Mouse (Mus musculus) heart, embryonic 14.5 days (tissue): ENCODE measurements around the gene Arhgap42. TPM values are rescaled to one million over a fixed set of nuclear protein-coding genes. Genes with fewer than 3 reads are reported as not detected.
A peak's percentile ranks its signal among the peaks of the same experiment; 100 is the strongest.

ENCODE experiments used
- ATAC-seq: fragments of 200-750 bp; cut with Nextera tagmentation; 2 replicates; pipeline ENCODE4 v1.8.0; 2017; ENCODE audit warnings: low read depth, moderate TSS enrichment; ENCODE audit not compliant: insufficient number of reproducible peaks, insufficient read depth, low FRiP score
- H3K27ac ChIP-seq, 2 experiments: fragments of 200-500 bp in 1 of 2; fragments of 300-500 bp in 1 of 2; sonication (generic) in 1 of 2; replicated peaks in 1 of 2; 2 replicates each; pipeline ENCODE4 v1.5.1; 2012 to 2014; ENCODE audit warnings: low read depth in 2 of 2, low read length in 2 of 2, control low read depth in 1 of 2, mild to moderate bottlenecking in 1 of 2, mixed read lengths in 1 of 2; ENCODE audit not compliant: control insufficient read depth in 1 of 2, insufficient read depth in 1 of 2
- H3K27me3 ChIP-seq: fragments of 300-500 bp; sonication (generic); 2 replicates; pipeline ENCODE4 v1.6.1; 2014; ENCODE audit warnings: mild to moderate bottlenecking, low read length, control low read depth; ENCODE audit not compliant: control insufficient read depth, insufficient read depth
- H3K36me3 ChIP-seq: fragments of 300-500 bp; sonication (generic); 2 replicates; pipeline ENCODE4 v1.6.1; 2014; ENCODE audit warnings: mild to moderate bottlenecking, control low read depth, low read length, mixed read lengths; ENCODE audit not compliant: control insufficient read depth, insufficient read depth
- H3K4me1 ChIP-seq, 2 experiments: fragments of 200-500 bp in 1 of 2; fragments of 300-500 bp in 1 of 2; sonication (generic) in 1 of 2; 2 replicates each; pipeline ENCODE4 v1.6.1; 2012 to 2014; ENCODE audit warnings: low read length in 2 of 2, control low read depth in 1 of 2, mixed read lengths in 1 of 2; ENCODE audit not compliant: control insufficient read depth in 2 of 2, insufficient read depth in 2 of 2
- H3K4me2 ChIP-seq: fragments of 300-500 bp; sonication (generic); 2 replicates; pipeline ENCODE4 v1.6.1; 2014; ENCODE audit warnings: mild to moderate bottlenecking, low read length
- H3K4me3 ChIP-seq, 2 experiments: fragments of 200-500 bp in 1 of 2; fragments of 300-500 bp in 1 of 2; sonication (generic) in 1 of 2; 2 replicates each; pipeline ENCODE4 v1.5.1; 2012 to 2014; ENCODE audit warnings: low read length in 2 of 2, mild to moderate bottlenecking in 2 of 2, control low read depth in 1 of 2, low read depth in 1 of 2, moderate library complexity in 1 of 2; ENCODE audit not compliant: control insufficient read depth in 1 of 2, insufficient read depth in 1 of 2
- H3K9ac ChIP-seq: fragments of 300-500 bp; sonication (generic); 2 replicates; pipeline ENCODE4 v1.6.1; 2014; ENCODE audit warnings: mild to moderate bottlenecking, low read length
- H3K9me3 ChIP-seq: fragments of 300-500 bp; sonication (generic); 2 replicates; pipeline ENCODE4 v1.6.1; 2016; ENCODE audit warnings: low read length, control low read depth; ENCODE audit not compliant: control insufficient read depth
- WGBS: fragments of 180-500 bp; shearing (Covaris S2); extraction: QIAGEN DNeasy Blood & Tissue Kit; methylation state at CpG from one replicate; pipeline ENCODE4 v1.1.7; 2014; 5-methylcytosine and 5-hydroxymethylcytosine counted together
- polyA plus RNA-seq: library from polyadenylated mRNA; unstranded; fragments of >200 nt; fragmentation: Nextera tagmentation; extraction: Ambion mirVana; gene quantifications from 2 replicates; pipeline ENCODE4 v1.2.1, GENCODE M21; 2014

The Arhgap42 gene
- polyA plus RNA-seq, 1 experiment from 2014 or later = 14.8 TPM

- H3K4me1 ChIP-seq = no peaks in the 10 kb centered on the region; a peak in 1 of 4 replicates
- 89% methylated on average over 1 of the region's 1 CpGs for WGBS
- ATAC-seq = no peak
- H3K4me2 ChIP-seq = no peak overlapping the region
- H3K27me3 ChIP-seq = no peaks in the 10 kb centered on the region
- no peak overlapping the region for H3K27ac ChIP-seq
- H3K4me3 ChIP-seq = no peak overlapping the region
- no peak overlapping the region for H3K9ac ChIP-seq
- H3K36me3 ChIP-seq = no peaks in the 10 kb centered on the region
- no peaks in the 10 kb centered on the region for H3K9me3 ChIP-seq
Observed at GRCm38 (mm10) chr9:9190835-9191234, 48.1 kb downstream of the Arhgap42 start.

GRCm38 (mm10) chr9:9188167-9188566 lies 50.7 kb downstream of the Arhgap42 start:
- Histone ChIP-seq H3K4me1 (no peaks in the 10 kb centered on the region; a peak in 1 of 4 replicates), H3K36me3 (no peaks in the 10 kb centered on the region), H3K9me3 (no peaks in the 10 kb centered on the region), H3K9ac (no peak overlapping the region), H3K4me2 (no peak overlapping the region), H3K4me3 (no peak overlapping the region), H3K27ac (no peak overlapping the region), H3K27me3 (no peaks in the 10 kb centered on the region)
- no peak for ATAC-seq
- WGBS = 87% methylated on average over 3 of the region's 3 CpGs

GRCm38 (mm10) chr9:9177745-9178144 lies 61.2 kb downstream of the Arhgap42 start:
- no peaks in the 10 kb centered on the region for H3K4me1 ChIP-seq
- no peaks in the 10 kb centered on the region for H3K36me3 ChIP-seq
- WGBS = 55% methylated on average over 4 of the region's 4 CpGs
- H3K27me3 ChIP-seq = no peaks in the 10 kb centered on the region
- no peaks in the 10 kb centered on the region for H3K9me3 ChIP-seq
- no peak overlapping the region for H3K9ac ChIP-seq
- no peak overlapping the region for H3K27ac ChIP-seq
- ATAC-seq = no peak
- no peak overlapping the region for H3K4me3 ChIP-seq
- no peak overlapping the region for H3K4me2 ChIP-seq

- no peak overlapping the region for H3K9ac ChIP-seq
- no peaks in the 10 kb centered on the region for H3K36me3 ChIP-seq
- no peaks in the 10 kb centered on the region for H3K9me3 ChIP-seq
- WGBS = 78% methylated on average over 2 of the region's 2 CpGs
- H3K27me3 ChIP-seq = no peaks in the 10 kb centered on the region
- no peak overlapping the region for H3K27ac ChIP-seq
- no peaks in the 10 kb centered on the region for H3K4me1 ChIP-seq
- no peak overlapping the region for H3K4me3 ChIP-seq
- H3K4me2 ChIP-seq = no peak overlapping the region
- no peak for ATAC-seq
Observed at GRCm38 (mm10) chr9:9174924-9175323, 64.0 kb downstream of the Arhgap42 start.

GRCm38 (mm10) chr9:9174206-9174605 lies 64.7 kb downstream of the Arhgap42 start:
- Histone ChIP-seq H3K4me3 (no peak overlapping the region), H3K4me1 (no peaks in the 10 kb centered on the region), H3K27ac (no peak overlapping the region), H3K9me3 (no peaks in the 10 kb centered on the region), H3K27me3 (no peaks in the 10 kb centered on the region), H3K4me2 (no peak overlapping the region), H3K9ac (no peak overlapping the region), H3K36me3 (no peaks in the 10 kb centered on the region)
- WGBS = 87% methylated on average over 5 of the region's 5 CpGs
- no peak for ATAC-seq

- Histone ChIP-seq H3K4me1 (no peaks in the 10 kb centered on the region), H3K36me3 (no peaks in the 10 kb centered on the region), H3K9ac (no peak overlapping the region), H3K9me3 (no peaks in the 10 kb centered on the region), H3K4me2 (no peak overlapping the region), H3K27ac (no peak overlapping the region), H3K4me3 (no peak overlapping the region), H3K27me3 (no peaks in the 10 kb centered on the region)
- 51% methylated on average over 1 of the region's 1 CpGs for WGBS
- ATAC-seq = no peak
Observed at GRCm38 (mm10) chr9:9173091-9173490, 65.8 kb downstream of the Arhgap42 start.

GRCm38 (mm10) chr9:9171146-9171816 lies 67.6 kb downstream of the Arhgap42 start:
- no peak for ATAC-seq
- no peaks in the 10 kb centered on the region for H3K27me3 ChIP-seq
- H3K9me3 ChIP-seq = no peaks in the 10 kb centered on the region
- no peaks in the 10 kb centered on the region for H3K36me3 ChIP-seq
- H3K4me3 ChIP-seq = no peak overlapping the region
- H3K4me1 ChIP-seq = no peaks in the 10 kb centered on the region
- no peak overlapping the region for H3K4me2 ChIP-seq
- H3K9ac ChIP-seq = no peak overlapping the region
- H3K27ac ChIP-seq = no peak overlapping the region
- WGBS = 76% methylated on average over 5 of the region's 5 CpGs

GRCm38 (mm10) chr9:9165641-9166063 lies 73.2 kb downstream of the Arhgap42 start:
- Histone ChIP-seq H3K9ac (no peak overlapping the region), H3K4me3 (no peak overlapping the region), H3K4me1 (peaks cover 0 to 2% of the 10 kb centered on the region in 2 experiments; a peak in 1 of 4 replicates), H3K36me3 (no peaks in the 10 kb centered on the region), H3K9me3 (no peaks in the 10 kb centered on the region), H3K4me2 (no peak overlapping the region), H3K27ac (0 out of 4 replicates have a peak overlapping the region, but pooled peaks have one; percentile 4 to 17), H3K27me3 (no peaks in the 10 kb centered on the region)
- ATAC-seq = 0 out of 2 replicates have a peak, but pooled peaks have one; percentile 43
- 64% methylated on average over 4 of the region's 4 CpGs for WGBS
